Mouse (Mus musculus) cerebral cortex, adult 2 months (tissue): ENCODE data around the gene Tmem150c.

ENCODE experiments used
- WGBS: fragments of 180-500 bp; shearing (Covaris S2); methylation state at CpG from one replicate; pipeline ENCODE4 v1.1.7; 2018; 5-methylcytosine and 5-hydroxymethylcytosine counted together

Gene Tmem150c

DNA sequence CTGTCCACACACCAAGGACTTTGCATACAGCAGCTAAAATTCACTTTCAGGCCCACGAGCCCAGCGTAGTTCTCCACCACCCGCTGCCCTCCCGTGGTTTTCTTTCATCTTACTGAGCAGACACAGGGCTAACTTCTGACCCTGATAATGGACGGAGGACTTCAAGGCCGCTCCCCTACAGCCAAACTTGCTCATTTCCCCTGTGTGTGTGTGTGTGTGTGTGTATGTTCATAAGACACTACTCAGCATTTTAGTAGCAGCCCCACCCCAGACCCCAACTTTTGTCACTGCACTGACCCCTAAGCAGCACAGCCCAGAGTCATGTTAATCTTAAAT lies at the start of gene Tmem150c:
Tmem150c (minus strand) TSS at position 171 of the 336 bp plus-strand sequence.
- WGBS = 14% methylated on average over 6 of the region's 6 CpGs

- WGBS = 83% methylated on average over 7 of the region's 7 CpGs
Observed at GRCm38 (mm10) chr5:100209093-100209492, 49.5 kb upstream of the Tmem150c start.

DNA sequence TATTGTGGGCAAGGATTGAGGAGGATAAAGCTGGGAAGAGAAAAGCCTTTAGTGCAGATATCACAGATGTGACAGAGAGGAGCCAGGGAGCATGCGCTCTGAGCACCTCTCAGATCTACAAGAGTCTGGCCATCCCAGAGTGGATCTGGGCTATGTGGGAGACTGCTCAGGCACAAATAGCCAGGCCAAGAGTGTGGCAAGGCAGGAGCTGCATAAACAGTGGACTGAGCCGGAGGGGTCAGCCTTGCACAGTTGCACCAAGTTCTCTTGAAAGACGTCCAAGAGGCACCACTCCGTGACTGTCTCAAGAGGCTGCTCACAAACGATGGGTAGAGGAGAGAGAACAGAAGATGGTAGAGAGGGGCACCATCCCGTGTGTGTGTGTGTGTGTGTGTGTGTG lies 47.1 kb upstream of the Tmem150c start:
- 70% methylated on average over 6 of the region's 6 CpGs for WGBS

- WGBS = 83% methylated on average over 9 of the region's 9 CpGs
Observed at GRCm38 (mm10) chr5:100205519-100206189, 46.0 kb upstream of the Tmem150c start.

DNA sequence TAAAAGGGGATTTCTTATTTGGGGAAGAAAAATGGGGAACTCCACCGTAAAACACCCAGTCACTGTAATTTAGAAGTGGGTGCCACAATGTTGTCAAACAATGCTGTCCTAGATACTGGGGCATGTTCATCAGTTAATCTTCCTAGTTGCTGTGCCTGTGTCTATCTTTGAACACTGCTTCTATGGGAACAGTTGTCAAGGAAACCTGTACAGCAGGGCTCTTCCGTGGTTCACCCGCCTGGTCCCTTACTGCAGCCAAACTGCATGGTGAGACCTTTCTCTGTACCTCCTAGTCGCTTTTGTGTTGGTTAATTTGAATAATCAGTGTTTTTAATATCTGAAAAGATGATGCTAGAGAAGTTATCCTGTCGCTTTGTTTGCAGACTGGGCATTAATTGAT lies 41.2 kb upstream of the Tmem150c start:
- WGBS = 25% methylated on average over 5 of the region's 5 CpGs

DNA sequence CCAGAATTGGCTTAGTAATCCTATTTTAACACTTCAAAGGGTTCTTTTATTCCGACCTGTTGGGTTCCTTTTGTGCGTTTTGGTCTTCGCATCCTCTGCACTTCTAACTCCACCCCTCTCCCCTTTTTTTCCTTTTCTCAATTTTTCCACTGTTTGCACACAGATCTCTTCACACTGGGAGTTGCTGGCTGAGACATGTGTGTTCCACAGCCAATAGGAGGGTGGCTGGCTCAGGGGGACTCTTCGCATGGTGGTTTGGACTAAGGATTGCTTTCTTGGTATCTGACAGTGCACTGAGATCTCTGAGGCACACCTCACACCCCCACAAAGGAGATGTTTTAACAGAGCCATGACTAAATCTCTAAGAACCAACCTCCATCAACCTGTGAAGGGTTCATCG lies 40.7 kb upstream of the Tmem150c start:
- 42% methylated on average over 5 of the region's 5 CpGs for WGBS

DNA sequence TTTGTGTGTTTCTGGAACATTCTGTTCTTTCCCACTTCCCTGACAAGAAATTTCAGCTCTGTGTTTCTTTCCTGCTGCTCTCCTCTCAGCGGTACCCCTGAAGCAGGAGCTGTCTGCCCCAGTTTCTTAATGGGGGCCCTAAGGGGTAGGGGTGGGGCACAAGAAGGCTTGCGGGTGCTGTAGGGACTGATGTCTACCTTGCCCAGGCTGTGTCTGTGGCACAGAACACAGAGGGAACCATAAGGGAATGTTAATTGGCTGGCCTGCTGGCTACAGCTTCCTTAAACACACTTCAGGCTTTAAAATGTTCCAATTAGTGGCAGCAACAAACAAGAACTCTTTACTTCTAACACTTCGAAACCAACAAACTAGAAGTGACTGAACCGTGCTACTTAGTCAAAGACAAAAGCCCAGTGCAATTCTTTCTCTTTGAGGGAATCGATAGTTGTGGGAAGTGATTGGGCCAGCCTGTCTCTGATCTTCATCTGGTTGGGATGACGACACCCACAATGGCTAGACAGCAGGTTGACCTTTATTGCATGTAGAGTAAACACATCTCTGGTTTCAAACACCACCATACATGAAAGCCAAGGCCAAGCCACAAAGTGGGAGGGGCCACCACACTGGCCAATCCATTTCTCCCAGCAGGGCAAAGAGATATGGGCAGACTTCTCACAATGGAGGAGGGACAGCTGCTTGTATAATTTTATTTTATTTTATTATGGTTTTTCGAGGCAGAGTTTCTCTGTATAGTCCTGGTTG lies 39.7 kb upstream of the Tmem150c start:
- WGBS = 70% methylated on average over 7 of the region's 7 CpGs

- 76% methylated on average over 9 of the region's 9 CpGs for WGBS
Observed at GRCm38 (mm10) chr5:100197476-100197875, 37.9 kb upstream of the Tmem150c start.

DNA sequence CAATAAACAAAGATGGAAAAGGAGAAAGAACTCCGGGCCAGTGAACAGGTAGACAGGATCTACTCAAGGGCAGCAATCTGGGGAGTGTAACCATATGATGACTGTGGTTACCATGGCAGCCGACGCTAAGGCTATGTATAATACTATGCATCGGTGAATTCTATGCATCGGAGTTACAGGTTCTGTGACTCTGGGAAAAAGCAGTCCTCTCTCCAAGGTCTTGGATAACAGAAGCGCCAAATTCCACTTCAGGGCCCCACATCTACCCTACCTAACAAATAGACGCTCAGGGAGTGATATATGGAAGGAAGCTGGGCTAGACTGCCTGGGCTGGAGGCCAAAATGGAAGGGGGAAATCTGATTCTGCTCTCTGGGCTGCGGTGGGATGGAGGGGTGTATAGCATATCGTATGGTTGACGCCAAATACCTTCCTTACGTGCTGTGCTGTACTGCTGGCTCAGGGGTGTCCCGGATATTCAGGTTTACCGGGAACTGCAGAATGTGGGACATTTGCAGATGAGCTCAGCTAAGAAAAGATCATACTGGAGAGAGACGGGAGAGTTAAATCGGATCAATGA lies 37.3 kb upstream of the Tmem150c start:
- WGBS = 42% methylated on average over 15 of the region's 15 CpGs

- WGBS = 47% methylated on average over 9 of the region's 9 CpGs
Observed at GRCm38 (mm10) chr5:100196397-100196796, 36.8 kb upstream of the Tmem150c start.

DNA sequence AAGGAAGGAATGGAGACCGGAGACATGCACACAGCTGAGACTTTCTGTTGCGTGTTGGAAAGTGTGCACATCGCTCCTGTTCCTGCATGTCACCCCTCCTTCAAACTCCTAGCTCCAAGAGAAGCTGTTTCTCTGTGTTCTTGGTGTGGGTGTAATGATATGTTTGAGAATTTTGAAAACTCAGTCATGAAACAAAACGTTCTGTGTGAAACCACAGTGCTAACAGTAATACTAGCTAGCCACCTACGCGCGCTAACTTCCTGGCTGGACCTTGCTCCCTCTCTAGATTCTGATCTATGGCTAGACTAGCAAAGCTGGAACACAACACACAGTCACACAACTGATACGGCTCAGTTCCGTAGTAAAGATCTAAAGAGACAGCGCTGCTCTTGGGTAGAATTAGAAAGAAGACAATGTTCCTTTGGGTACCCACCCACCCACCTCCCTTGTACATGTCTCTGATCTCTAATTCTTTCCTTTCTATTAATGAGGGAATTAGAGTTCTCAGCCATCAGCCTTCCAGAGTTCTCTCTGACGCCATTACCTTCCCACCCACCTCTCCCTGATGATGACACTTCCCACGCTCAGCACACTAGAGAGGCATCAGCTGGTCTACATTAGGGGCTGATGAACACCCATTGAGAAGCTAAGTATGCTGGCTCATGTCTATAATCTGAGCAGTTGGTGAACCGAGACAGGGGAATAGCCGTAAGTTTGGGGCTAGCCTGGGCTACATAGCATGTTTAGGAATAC lies 32.0 kb upstream of the Tmem150c start:
- 72% methylated on average over 14 of the region's 14 CpGs for WGBS

- WGBS = 52% methylated on average over 3 of the region's 3 CpGs
Observed at GRCm38 (mm10) chr5:100187035-100187901, 27.7 kb upstream of the Tmem150c start.

GRCm38 (mm10) chr5:100186618-100187017 lies 27.0 kb upstream of the Tmem150c start:
- 58% methylated on average over 7 of the region's 7 CpGs for WGBS

- 56% methylated on average over 7 of the region's 7 CpGs for WGBS
Observed at GRCm38 (mm10) chr5:100185895-100186294, 26.3 kb upstream of the Tmem150c start.

GRCm38 (mm10) chr5:100181011-100181410 lies 21.4 kb upstream of the Tmem150c start:
- 44% methylated on average over 1 of the region's 1 CpGs for WGBS

GRCm38 (mm10) chr5:100178781-100179165 lies 19.2 kb upstream of the Tmem150c start:
- WGBS = 39% methylated on average over 2 of the region's 2 CpGs

- 54% methylated on average over 4 of the region's 4 CpGs for WGBS
Observed at GRCm38 (mm10) chr5:100178122-100178780, 18.6 kb upstream of the Tmem150c start.

- 33% methylated on average over 5 of the region's 5 CpGs for WGBS
Observed at GRCm38 (mm10) chr5:100177547-100177946, 17.9 kb upstream of the Tmem150c start.

- 61% methylated on average over 5 of the region's 5 CpGs for WGBS
Observed at GRCm38 (mm10) chr5:100176096-100176495, 16.5 kb upstream of the Tmem150c start.

- WGBS = 68% methylated on average over 7 of the region's 7 CpGs
Observed at GRCm38 (mm10) chr5:100175582-100175981, 16.0 kb upstream of the Tmem150c start.

DNA sequence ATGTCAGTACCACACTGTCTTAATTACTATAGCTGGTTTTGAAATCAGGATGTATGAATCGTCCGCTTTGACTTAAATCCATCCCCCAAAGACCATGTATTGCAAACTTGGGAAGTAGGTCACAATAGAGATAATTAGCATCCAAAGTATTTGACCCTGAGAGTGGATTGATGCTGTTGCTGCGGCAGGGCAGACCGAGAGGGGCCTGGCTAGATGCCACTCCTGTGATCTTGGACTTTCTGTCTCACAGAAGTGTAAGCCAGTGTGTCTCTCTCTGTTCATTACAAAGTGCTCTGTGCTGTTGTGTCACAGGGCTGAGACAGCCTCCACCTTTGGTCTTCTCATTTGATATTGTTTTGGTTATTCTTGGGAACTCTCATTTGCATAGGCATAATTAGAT lies 12.5 kb upstream of the Tmem150c start:
- WGBS = 72% methylated on average over 4 of the region's 4 CpGs
